Mouse (Mus musculus) heart, embryonic 13.5 days (tissue): Measurements from ENCODE around the gene Wars2. TPM values are rescaled to one million over a fixed set of nuclear protein-coding genes. Genes with fewer than 3 reads are reported as not detected.

ENCODE experiments used
- ATAC-seq: fragments of 200-750 bp; cut with Nextera tagmentation; 2 replicates; pipeline ENCODE4 v1.8.0; 2017; ENCODE audit warnings: moderate TSS enrichment; ENCODE audit not compliant: insufficient number of reproducible peaks, low FRiP score, low TSS enrichment; ENCODE audit errors: extremely low read depth
- H3K27ac ChIP-seq: fragments of 300-500 bp; sonication (generic); replicated peaks from 2 replicates; pipeline ENCODE4 v1.5.1; 2015; ENCODE audit warnings: moderate library complexity, mild to moderate bottlenecking, inconsistent platforms
- H3K27me3 ChIP-seq: fragments of 300-500 bp; sonication (generic); replicated peaks from 2 replicates; pipeline ENCODE4 v1.6.1; 2015; ENCODE audit warnings: mild to moderate bottlenecking, inconsistent platforms
- H3K36me3 ChIP-seq: fragments of 300-500 bp; sonication (generic); 2 replicates; pipeline ENCODE4 v1.6.1; 2015; ENCODE audit warnings: mild to moderate bottlenecking, inconsistent platforms
- H3K4me1 ChIP-seq: fragments of 300-500 bp; sonication (generic); 2 replicates; pipeline ENCODE4 v1.6.1; 2015; ENCODE audit warnings: inconsistent platforms
- H3K4me2 ChIP-seq: fragments of 300-500 bp; sonication (generic); 2 replicates; pipeline ENCODE4 v1.6.1; 2015; ENCODE audit warnings: inconsistent platforms, mild to moderate bottlenecking, moderate library complexity
- H3K4me3 ChIP-seq: fragments of 300-500 bp; sonication (generic); 2 replicates; pipeline ENCODE4 v1.5.1; 2015; ENCODE audit warnings: moderate library complexity, mild to moderate bottlenecking, inconsistent platforms
- H3K9ac ChIP-seq: fragments of 300-500 bp; sonication (generic); 2 replicates; pipeline ENCODE4 v1.6.1; 2015; ENCODE audit warnings: inconsistent platforms, mild to moderate bottlenecking, moderate library complexity
- H3K9me3 ChIP-seq: fragments of 300-500 bp; sonication (generic); 2 replicates; pipeline ENCODE4 v1.6.1; 2016; ENCODE audit warnings: inconsistent platforms
- WGBS: fragments of 180-500 bp; shearing (Covaris S2); methylation state at CpG from one replicate; pipeline ENCODE4 v1.1.7; 2015; ENCODE audit warnings: mixed read lengths; 5-methylcytosine and 5-hydroxymethylcytosine counted together
- microRNA-seq: library from miRNA; unstranded; fragments of <30 nt; microRNA quantifications from one replicate; pipeline ENCODE4, GENCODE M21; 2016
- polyA plus RNA-seq: library from polyadenylated mRNA; unstranded; fragments of >200 nt; fragmentation: Nextera tagmentation; extraction: Ambion mirVana; gene quantifications from 2 replicates; pipeline ENCODE4 v1.2.1, GENCODE M21; 2015

The Wars2 gene
- polyA plus RNA-seq, 1 experiment from 2014 or later: 8.4 TPM

DNA sequence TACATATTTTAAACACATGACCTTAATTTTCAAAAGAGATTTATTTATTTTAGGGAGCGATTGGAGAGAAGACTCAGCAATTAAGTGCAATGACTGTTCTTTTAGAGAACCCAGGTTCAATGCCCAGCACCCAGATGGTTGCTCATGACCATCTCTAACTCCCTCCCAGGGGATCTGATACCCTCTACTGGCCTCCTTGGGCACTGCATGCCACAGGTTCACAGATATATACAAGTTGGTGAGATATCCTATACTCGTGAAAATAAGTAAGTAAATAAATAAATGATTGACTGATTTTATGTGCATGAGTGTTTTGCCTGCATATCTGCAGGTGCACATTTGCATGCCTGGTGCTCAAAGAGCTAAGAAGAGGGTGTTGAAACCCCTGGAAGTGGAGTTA is 147.4 kb downstream of the Wars2 start:
- Histone ChIP-seq H3K4me1 (peaks cover 10% of the 10 kb centered on the region), H3K27ac (no peak overlapping the region), H3K9me3 (no peaks in the 10 kb centered on the region), H3K36me3 (no peaks in the 10 kb centered on the region), H3K4me3 (no peak overlapping the region), H3K9ac (no peak overlapping the region), H3K27me3 (0 out of 2 replicates have a peak, but pooled peaks cover 4% of the 10 kb centered on the region), H3K4me2 (no peak overlapping the region)
- WGBS: 33% methylated on average over 2 of the region's 2 CpGs
- no peak for ATAC-seq

Small RNA genes within 50 kb of the gene (microRNA-seq; reads per million reads assigned to microRNA genes)
- gene Mir6481: not detected

Other genes starting within 250 kb of the Wars2 start
- gene Hao2, start 247.8 kb upstream of the Wars2 start, polyA plus RNA-seq: 0.09 and 0.20 TPM in 2 replicates
- 0.09 and 0.14 TPM in 2 replicates for gene Tbx15, start 99.3 kb downstream of the Wars2 start, polyA plus RNA-seq